Mouse (Mus musculus): ENCODE results near the gene Gfap. TPM values are rescaled to one million over a fixed set of nuclear protein-coding genes. Genes with fewer than 3 reads are reported as not detected.

The Gfap gene
- polyA plus RNA-seq, 1 experiment from 2014 or later, result 0.12 TPM

GRCm38 (mm10) chr11:102911376-102911775, 10.7 kb upstream of the Gfap start:
- DNase-seq (ENCODE audit: low spot score), result no peak
- 82% methylated on average over 7 of the region's 7 CpGs for WGBS
- peaks cover 16% of the 10 kb centered on the region for H3K36me3 ChIP-seq (ENCODE audit: control insufficient read depth, insufficient read depth, low read length)

GRCm38 (mm10) chr11:102903654-102904053, 2.9 kb upstream of the Gfap start:
- Histone ChIP-seq H3K9me3 (ENCODE audit: control insufficient read depth, low read length) (no peaks in the 10 kb centered on the region), H3K4me3 (ENCODE audit: low read depth, low read length) (no peak overlapping the region), H3K9ac (ENCODE audit: low read depth, low read length) (no peak overlapping the region), H3K27ac (ENCODE audit: low read depth, low read length) (no peak overlapping the region), H3K4me1 (replicated peaks; ENCODE audit: control insufficient read depth, insufficient read depth, low read length) (no peaks in the 10 kb centered on the region), H3K4me2 (replicated peaks; ENCODE audit: low read depth, low read length) (no peak overlapping the region), H3K36me3 (ENCODE audit: control insufficient read depth, insufficient read depth, low read length) (no peaks in the 10 kb centered on the region), H3K27me3 (ENCODE audit: control insufficient read depth, insufficient read depth, low read length) (no peaks in the 10 kb centered on the region)
- ATAC-seq (ENCODE audit: low FRiP score) (no peak), DNase-seq (ENCODE audit: low spot score) (no peak)
- 79% methylated on average over 7 of the region's 7 CpGs for WGBS

More at GRCm38 (mm10) chr11:102911376-102911775, 10.7 kb upstream of the Gfap start:
- no peak overlapping the region for H3K4me3 ChIP-seq (ENCODE audit: low read depth, low read length)
- H3K9me3 ChIP-seq (ENCODE audit: control insufficient read depth, low read length), result no peaks in the 10 kb centered on the region
- H3K27ac ChIP-seq (ENCODE audit: low read depth, low read length), result no peak overlapping the region
- no peak overlapping the region for H3K9ac ChIP-seq (ENCODE audit: low read depth, low read length)
- no peak overlapping the region for H3K4me2 ChIP-seq (replicated peaks; ENCODE audit: low read depth, low read length)
- H3K4me1 ChIP-seq (replicated peaks; ENCODE audit: control insufficient read depth, insufficient read depth, low read length), result no peaks in the 10 kb centered on the region
- ATAC-seq (ENCODE audit: low FRiP score), result no peak
- H3K27me3 ChIP-seq (ENCODE audit: control insufficient read depth, insufficient read depth, low read length), result no peaks in the 10 kb centered on the region

GRCm38 (mm10) chr11:102902107-102902506, 1.4 kb upstream of the Gfap start:
- 81% methylated on average over 5 of the region's 5 CpGs for WGBS
- Histone ChIP-seq H3K27ac (ENCODE audit: low read depth, low read length) (no peak overlapping the region), H3K4me3 (ENCODE audit: low read depth, low read length) (no peak overlapping the region), H3K9ac (ENCODE audit: low read depth, low read length) (no peak overlapping the region), H3K4me2 (replicated peaks; ENCODE audit: low read depth, low read length) (no peak overlapping the region), H3K4me1 (replicated peaks; ENCODE audit: control insufficient read depth, insufficient read depth, low read length) (no peaks in the 10 kb centered on the region), H3K9me3 (ENCODE audit: control insufficient read depth, low read length) (no peaks in the 10 kb centered on the region), H3K36me3 (ENCODE audit: control insufficient read depth, insufficient read depth, low read length) (no peaks in the 10 kb centered on the region), H3K27me3 (ENCODE audit: control insufficient read depth, insufficient read depth, low read length) (no peaks in the 10 kb centered on the region)
- DNase-seq (ENCODE audit: low spot score) (no peak), ATAC-seq (ENCODE audit: low FRiP score) (no peak)

GRCm38 (mm10) chr11:102901199-102901598, 487 bp upstream of the Gfap start:
- no peak overlapping the region for H3K27ac ChIP-seq (ENCODE audit: low read depth, low read length)
- H3K4me1 ChIP-seq (replicated peaks; ENCODE audit: control insufficient read depth, insufficient read depth, low read length), result no peaks in the 10 kb centered on the region
- DNase-seq (ENCODE audit: low spot score), result no peak
- no peaks in the 10 kb centered on the region for H3K9me3 ChIP-seq (ENCODE audit: control insufficient read depth, low read length)
- 59% methylated on average over 4 of the region's 4 CpGs for WGBS
- H3K4me3 ChIP-seq (ENCODE audit: low read depth, low read length), result no peak overlapping the region
- peaks cover 2% of the 10 kb centered on the region; the same call in 1 of the 2 replicates for H3K27me3 ChIP-seq (ENCODE audit: control insufficient read depth, insufficient read depth, low read length)
- H3K9ac ChIP-seq (ENCODE audit: low read depth, low read length), result no peak overlapping the region
- no peak for ATAC-seq (ENCODE audit: low FRiP score)
- no peak overlapping the region for H3K4me2 ChIP-seq (replicated peaks; ENCODE audit: low read depth, low read length)
- no peaks in the 10 kb centered on the region for H3K36me3 ChIP-seq (ENCODE audit: control insufficient read depth, insufficient read depth, low read length)

- H3K4me3 ChIP-seq (ENCODE audit: low read depth, low read length), result no peak overlapping the region
- H3K36me3 ChIP-seq (ENCODE audit: control insufficient read depth, insufficient read depth, low read length), result no peaks in the 10 kb centered on the region
- no peak for DNase-seq (ENCODE audit: low spot score)
- no peak for ATAC-seq (ENCODE audit: low FRiP score)
- H3K9me3 ChIP-seq (ENCODE audit: control insufficient read depth, low read length), result no peaks in the 10 kb centered on the region
- H3K4me1 ChIP-seq (replicated peaks; ENCODE audit: control insufficient read depth, insufficient read depth, low read length), result no peaks in the 10 kb centered on the region
- H3K27me3 ChIP-seq (ENCODE audit: control insufficient read depth, insufficient read depth, low read length), result peaks cover 12% of the 10 kb centered on the region
- no peak overlapping the region for H3K27ac ChIP-seq (ENCODE audit: low read depth, low read length)
- no peak overlapping the region for H3K4me2 ChIP-seq (replicated peaks; ENCODE audit: low read depth, low read length)
- WGBS, result 80% methylated on average over 9 of the region's 9 CpGs
- no peak overlapping the region for H3K9ac ChIP-seq (ENCODE audit: low read depth, low read length)
These were observed 2.3 kb downstream of the Gfap start for GRCm38 (mm10) chr11:102898408-102898807.

- Histone ChIP-seq H3K9me3 (ENCODE audit: control insufficient read depth, low read length) (no peaks in the 10 kb centered on the region), H3K9ac (ENCODE audit: low read depth, low read length) (no peak overlapping the region), H3K27ac (ENCODE audit: low read depth, low read length) (no peak overlapping the region), H3K36me3 (ENCODE audit: control insufficient read depth, insufficient read depth, low read length) (no peaks in the 10 kb centered on the region), H3K4me3 (ENCODE audit: low read depth, low read length) (no peak overlapping the region), H3K4me2 (replicated peaks; ENCODE audit: low read depth, low read length) (no peak overlapping the region), H3K27me3 (ENCODE audit: control insufficient read depth, insufficient read depth, low read length) (peaks cover 22% of the 10 kb centered on the region), H3K4me1 (replicated peaks; ENCODE audit: control insufficient read depth, insufficient read depth, low read length) (no peaks in the 10 kb centered on the region; the same call in 1 of the 2 replicates)
- no peak for ATAC-seq (ENCODE audit: low FRiP score)
- no peak for DNase-seq (ENCODE audit: low spot score)
- 77% methylated on average over 20 of the region's 20 CpGs for WGBS
These were observed 4.1 kb downstream of the Gfap start for GRCm38 (mm10) chr11:102896641-102897040.

GRCm38 (mm10) chr11:102895779-102896178, 4.9 kb downstream of the Gfap start:
- no peaks in the 10 kb centered on the region for H3K36me3 ChIP-seq (ENCODE audit: control insufficient read depth, insufficient read depth, low read length)
- no peak overlapping the region for H3K4me3 ChIP-seq (ENCODE audit: low read depth, low read length)
- DNase-seq (ENCODE audit: low spot score), result no peak
- no peak overlapping the region for H3K9ac ChIP-seq (ENCODE audit: low read depth, low read length)
- peaks cover 22% of the 10 kb centered on the region for H3K27me3 ChIP-seq (ENCODE audit: control insufficient read depth, insufficient read depth, low read length)
- H3K9me3 ChIP-seq (ENCODE audit: control insufficient read depth, low read length), result no peaks in the 10 kb centered on the region
- H3K4me2 ChIP-seq (replicated peaks; ENCODE audit: low read depth, low read length), result no peak overlapping the region
- no peak for ATAC-seq (ENCODE audit: low FRiP score)
- WGBS, result 73% methylated on average over 9 of the region's 9 CpGs
- no peak overlapping the region for H3K27ac ChIP-seq (ENCODE audit: low read depth, low read length)
- H3K4me1 ChIP-seq (replicated peaks; ENCODE audit: control insufficient read depth, insufficient read depth, low read length), result no peaks in the 10 kb centered on the region; the same call in 1 of the 2 replicates

- Histone ChIP-seq H3K27ac (ENCODE audit: low read depth, low read length) (no peak overlapping the region), H3K4me1 (replicated peaks; ENCODE audit: control insufficient read depth, insufficient read depth, low read length) (no peaks in the 10 kb centered on the region; the same call in 1 of the 2 replicates), H3K36me3 (ENCODE audit: control insufficient read depth, insufficient read depth, low read length) (no peaks in the 10 kb centered on the region), H3K9ac (ENCODE audit: low read depth, low read length) (no peak overlapping the region), H3K4me2 (replicated peaks; ENCODE audit: low read depth, low read length) (no peak overlapping the region), H3K4me3 (ENCODE audit: low read depth, low read length) (no peak overlapping the region), H3K9me3 (ENCODE audit: control insufficient read depth, low read length) (no peaks in the 10 kb centered on the region), H3K27me3 (ENCODE audit: control insufficient read depth, insufficient read depth, low read length) (peaks cover 22% of the 10 kb centered on the region)
- 92% methylated on average over 4 of the region's 4 CpGs for WGBS
- no peak for DNase-seq (ENCODE audit: low spot score)
- ATAC-seq (ENCODE audit: low FRiP score), result no peak
These were observed 6.0 kb downstream of the Gfap start for GRCm38 (mm10) chr11:102894716-102895115.

GRCm38 (mm10) chr11:102893015-102893651, 7.6 kb downstream of the Gfap start:
- Histone ChIP-seq H3K27ac (ENCODE audit: low read depth, low read length) (no peak overlapping the region), H3K36me3 (ENCODE audit: control insufficient read depth, insufficient read depth, low read length) (no peaks in the 10 kb centered on the region), H3K27me3 (ENCODE audit: control insufficient read depth, insufficient read depth, low read length) (peaks cover 22% of the 10 kb centered on the region), H3K4me2 (replicated peaks; ENCODE audit: low read depth, low read length) (peak overlapping the region; percentile 41), H3K9me3 (ENCODE audit: control insufficient read depth, low read length) (no peaks in the 10 kb centered on the region), H3K4me3 (ENCODE audit: low read depth, low read length) (peak overlapping the region; percentile 19), H3K4me1 (replicated peaks; ENCODE audit: control insufficient read depth, insufficient read depth, low read length) (no peaks in the 10 kb centered on the region; the same call in 1 of the 2 replicates), H3K9ac (ENCODE audit: low read depth, low read length) (peak overlapping the region; percentile 38; the same call in 1 of the 2 replicates)
- no peak for ATAC-seq (ENCODE audit: low FRiP score)
- peak; percentile 71 for DNase-seq (ENCODE audit: low spot score)
- WGBS, result 3% methylated on average over 43 of the region's 43 CpGs
